Mouse (Mus musculus): Measurements from ENCODE around the gene Gpank1.
"Not testable (repeated sequence)": the region's sequence is repeated elsewhere in the genome, so short reads cannot be mapped to it uniquely, and the experiment has no call there.

Gene Gpank1

DNA sequence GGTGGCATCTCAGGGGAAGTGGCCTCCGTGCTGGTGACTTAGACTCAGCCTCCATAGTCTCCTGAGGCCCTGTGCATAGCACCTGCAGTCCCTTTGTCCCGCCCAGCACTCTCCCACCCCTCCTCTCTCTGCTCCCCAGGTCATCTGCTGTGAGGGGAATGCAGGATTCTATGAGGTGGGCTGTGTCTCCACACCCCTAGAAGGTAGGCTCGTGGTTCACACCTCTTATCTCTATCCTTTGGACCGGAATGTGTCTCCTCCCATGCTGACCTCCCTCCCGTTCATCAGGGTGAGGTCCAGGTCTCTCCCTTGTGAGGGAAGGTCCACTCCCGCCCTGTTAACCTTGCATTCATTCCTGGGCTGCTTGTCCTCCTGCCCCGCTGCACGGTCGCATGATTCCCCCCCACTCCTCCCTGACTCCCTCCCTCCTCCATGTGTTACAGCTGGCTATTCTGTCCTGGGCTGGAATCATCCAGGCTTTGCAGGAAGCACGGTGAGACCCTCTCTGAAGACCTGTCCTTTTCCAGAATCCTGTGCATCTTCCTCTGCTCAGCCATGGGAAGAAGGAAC is 21.0 kb upstream of the Gpank1 start:
- DNase-seq (ENCODE audit: low spot score): no peak

DNA sequence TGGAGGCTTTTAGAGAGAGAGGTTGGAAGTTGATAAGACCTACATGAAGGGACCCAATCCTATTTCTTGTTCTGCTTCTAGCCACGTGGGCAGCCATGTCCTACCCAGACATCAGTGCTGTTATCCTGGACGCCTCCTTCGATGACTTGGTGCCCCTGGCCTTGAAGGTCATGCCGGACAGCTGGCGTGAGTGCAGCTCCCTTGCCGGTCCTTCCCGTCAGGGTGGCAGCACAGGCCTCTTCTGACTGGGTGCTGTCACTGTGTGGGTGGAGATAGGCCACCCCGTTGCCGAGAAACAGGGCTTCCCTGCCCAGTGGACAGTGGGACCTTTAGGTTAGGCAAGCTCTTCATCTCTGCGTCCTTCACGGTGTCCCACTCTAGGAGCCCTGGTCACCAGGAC is 20.1 kb upstream of the Gpank1 start:
- DNase-seq (ENCODE audit: low spot score): no peak

GRCm38 (mm10) chr17:35102299-35102698 is 19.0 kb upstream of the Gpank1 start:
- DNase-seq (ENCODE audit: low spot score): no peak

DNA sequence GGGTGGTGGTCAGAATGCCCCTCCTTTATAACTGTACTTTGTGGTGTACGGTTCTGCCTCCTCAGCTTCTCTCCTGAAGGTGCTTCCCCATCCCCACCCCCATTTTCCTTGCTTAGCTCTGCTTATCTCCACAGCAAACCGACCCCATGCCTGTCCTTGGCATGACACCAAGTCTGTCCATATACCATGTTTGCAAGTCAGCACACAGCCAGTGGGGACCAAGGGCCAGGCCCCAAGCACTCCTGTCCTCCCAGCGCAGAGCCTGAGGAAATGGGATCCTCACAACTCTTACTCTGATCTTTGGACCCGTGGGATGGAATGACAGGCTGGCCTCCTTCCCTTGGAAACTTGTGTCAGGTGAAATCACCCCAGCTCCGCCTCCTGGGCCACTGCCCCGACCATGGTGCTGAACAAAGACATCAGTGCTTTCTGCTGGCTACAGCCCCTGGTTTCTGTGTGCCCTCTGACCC is 18.0 kb upstream of the Gpank1 start:
- DNase-seq (ENCODE audit: low spot score): no peak

DNA sequence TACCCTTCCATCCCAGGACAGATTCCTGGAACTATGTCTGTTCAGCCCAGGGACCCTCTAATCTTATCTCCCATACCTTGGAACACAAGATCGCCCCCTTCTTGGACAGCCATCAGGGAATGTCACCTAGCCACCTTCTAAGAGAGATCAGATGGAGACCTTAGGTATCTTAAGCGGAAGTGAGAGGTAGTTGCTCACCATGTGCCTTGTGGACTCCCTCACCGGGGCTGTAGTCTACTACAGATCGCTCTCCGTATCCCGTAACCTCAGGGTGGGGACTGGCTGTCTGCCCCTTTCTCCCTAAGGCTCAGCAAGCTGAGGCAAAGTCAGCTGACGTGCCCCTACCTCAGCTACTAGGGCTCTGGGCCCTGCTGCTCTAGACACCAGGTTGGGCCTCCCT is 17.2 kb upstream of the Gpank1 start:
- no peak for DNase-seq (ENCODE audit: low spot score)

DNA sequence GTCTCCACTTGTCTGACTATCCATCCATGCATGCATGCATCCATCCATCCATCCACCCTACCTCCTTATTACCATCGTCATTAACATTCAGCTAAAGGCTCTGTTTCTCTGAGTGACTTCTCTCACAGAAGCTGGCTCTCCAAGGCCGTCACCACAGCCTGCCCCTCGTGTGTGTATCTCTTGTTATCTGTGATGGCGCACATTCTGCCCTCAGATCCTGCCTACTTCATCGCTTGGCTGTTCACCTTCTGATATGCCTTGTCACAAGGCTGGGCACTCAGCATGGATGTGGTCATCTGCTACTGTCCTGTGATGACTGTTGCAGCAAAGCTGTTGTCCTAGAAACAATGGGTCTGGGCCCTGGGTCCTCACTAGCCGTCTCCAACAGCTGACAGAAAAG is 16.5 kb upstream of the Gpank1 start:
- no peak for DNase-seq (ENCODE audit: low spot score)

GRCm38 (mm10) chr17:35105740-35106389 is 15.4 kb upstream of the Gpank1 start:
- peak; percentile 75 for DNase-seq (ENCODE audit: low spot score)

DNA sequence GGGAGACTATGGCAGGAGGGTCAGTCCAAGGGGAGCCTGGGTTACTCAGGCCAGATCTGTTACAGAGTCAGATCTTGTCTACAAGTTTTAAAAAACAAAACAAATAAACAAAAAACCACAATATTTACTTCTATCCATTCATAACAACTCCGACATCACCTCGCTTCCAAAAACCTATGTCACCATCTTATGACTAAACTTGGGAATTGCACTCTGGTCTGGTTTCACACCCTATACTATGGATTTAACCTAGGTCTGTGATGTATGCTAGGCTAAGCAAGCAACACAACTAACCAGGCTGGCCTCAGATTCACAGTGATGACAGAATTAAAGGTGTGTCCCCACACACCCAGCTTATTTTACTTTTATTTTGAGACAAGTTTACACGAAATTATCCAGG is 14.7 kb upstream of the Gpank1 start:
- DNase-seq (ENCODE audit: low spot score): peak; percentile 20

DNA sequence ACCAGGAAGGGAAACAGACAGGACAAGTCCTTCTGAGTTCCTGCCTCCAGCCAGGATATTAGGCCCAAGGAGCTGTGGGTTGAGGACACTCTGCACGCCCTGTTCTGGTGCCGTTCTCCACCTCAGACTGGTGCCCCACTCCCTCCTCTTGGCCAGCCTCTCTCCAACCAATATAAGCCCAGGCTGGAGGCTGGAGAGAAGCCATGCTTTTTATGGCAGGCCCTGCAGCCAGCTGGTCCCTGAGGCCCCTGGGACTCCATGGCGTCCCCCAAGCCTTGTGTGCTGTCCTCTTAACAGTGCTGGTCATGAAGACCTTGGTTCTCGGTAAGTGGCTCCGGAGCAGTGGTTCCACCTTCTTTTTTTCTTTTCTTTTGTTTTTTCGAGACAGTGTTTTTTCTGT is 13.2 kb upstream of the Gpank1 start, which contains the start of gene Ly6g5c:
Ly6g5c (plus strand) TSS at position 183 of the 400 bp plus-strand sequence.
- DNase-seq (ENCODE audit: low spot score): no peak

GRCm38 (mm10) chr17:35111774-35112173 is 9.5 kb upstream of the Gpank1 start:
- DNase-seq (ENCODE audit: low spot score): no peak

GRCm38 (mm10) chr17:35115046-35116019 is 5.9 kb upstream of the Gpank1 start, which contains the start of gene Ly6g5b:
Gene Ly6g5b (minus strand): TSS chr17:35115428.
- DNase-seq (ENCODE audit: low spot score): peak; percentile 26

DNA sequence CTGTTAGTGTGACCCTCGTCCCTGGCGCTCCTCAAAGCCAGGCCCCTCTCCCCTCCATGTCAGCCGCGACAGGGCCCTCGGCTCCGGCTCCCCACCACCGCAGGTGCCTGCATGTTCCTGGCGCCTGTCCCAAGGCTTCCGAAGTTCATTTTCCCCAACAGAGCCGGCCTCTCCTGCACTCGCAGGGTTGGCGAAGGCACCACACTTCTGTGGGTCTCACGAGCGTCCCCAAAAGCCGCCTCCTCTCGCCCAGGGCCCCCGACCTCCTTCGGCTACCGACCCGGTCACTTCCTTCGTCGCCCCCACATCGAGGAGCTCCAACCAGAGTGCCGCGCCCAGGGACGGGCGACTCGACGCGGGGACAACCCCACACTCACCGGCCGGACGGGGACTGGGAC is 511 bp upstream of the Gpank1 start:
- no peak for DNase-seq (ENCODE audit: low spot score)

- DNase-seq (ENCODE audit: low spot score): peak; percentile 81
These were observed 632 bp downstream of the Gpank1 start, which contains the start of gene Csnk2b for GRCm38 (mm10) chr17:35121871-35122303. Gene Csnk2b (minus strand): TSS chr17:35122053.

GRCm38 (mm10) chr17:35123287-35123686 is 2.0 kb downstream of the Gpank1 start:
- not testable (repeated sequence) for DNase-seq (ENCODE audit: low spot score)

GRCm38 (mm10) chr17:35124261-35124896 is 3.1 kb downstream of the Gpank1 start:
- not testable (repeated sequence) for DNase-seq (ENCODE audit: low spot score)

- no peak for DNase-seq (ENCODE audit: low spot score)
These were observed 3.8 kb downstream of the Gpank1 start for GRCm38 (mm10) chr17:35125081-35125480.

GRCm38 (mm10) chr17:35125578-35125977 is 4.3 kb downstream of the Gpank1 start:
- no peak for DNase-seq (ENCODE audit: low spot score)

GRCm38 (mm10) chr17:35126206-35126611 is 5.0 kb downstream of the Gpank1 start, which contains the start of gene D17H6S53E:
Gene D17H6S53E (plus strand): TSS chr17:35126373.
- peak; percentile 76 for DNase-seq (ENCODE audit: low spot score)

DNA sequence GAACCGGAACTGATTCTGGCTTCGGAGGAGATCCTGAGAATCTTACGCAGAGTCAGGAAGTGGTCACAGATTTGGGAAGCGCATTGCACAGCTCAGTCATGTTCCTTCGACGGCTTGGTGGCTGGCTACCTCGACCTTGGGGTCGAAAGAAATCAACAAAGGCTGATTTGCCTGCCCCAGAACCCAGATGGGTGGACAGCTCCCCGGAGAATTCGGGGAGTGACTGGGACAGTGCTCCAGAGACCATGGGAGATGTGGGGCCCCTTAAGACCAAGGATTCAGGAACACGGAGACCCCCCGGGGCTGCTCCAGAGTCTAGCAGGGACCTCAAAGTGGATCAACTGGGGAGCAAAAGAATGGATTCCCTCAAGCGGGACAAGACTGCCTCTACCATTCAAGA is 5.8 kb downstream of the Gpank1 start:
- no peak for DNase-seq (ENCODE audit: low spot score)

- DNase-seq (ENCODE audit: low spot score): no peak
These were observed 7.7 kb downstream of the Gpank1 start for GRCm38 (mm10) chr17:35128996-35129395.

DNA sequence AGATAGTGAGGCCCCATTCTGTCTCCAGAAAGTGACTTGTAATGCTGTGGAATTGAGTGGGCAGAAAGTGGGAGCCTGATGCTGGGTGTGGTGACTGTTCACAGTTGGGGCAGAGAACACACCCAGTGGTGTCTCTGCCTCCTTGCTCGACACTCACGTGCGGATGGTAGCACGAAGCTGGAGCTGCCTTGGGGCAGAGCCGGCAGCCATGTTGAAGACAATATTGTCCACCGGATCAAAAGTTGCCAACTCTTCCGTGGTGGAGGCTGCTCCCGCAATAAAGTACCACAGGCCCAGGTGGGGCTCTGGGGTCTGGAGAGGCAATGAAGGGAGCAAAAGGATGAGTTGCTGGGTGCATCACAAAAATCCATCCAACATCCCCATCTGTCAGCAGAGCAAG is 9.8 kb downstream of the Gpank1 start:
- no peak for DNase-seq (ENCODE audit: low spot score)

Measured in retina, embryonic 14.5 days (tissue).